Mouse (Mus musculus) myocyte (in vitro differentiated cells): ENCODE data around the gene Skida1.

Experiments used
- CEBPB ChIP-seq: IDR thresholded peaks from 2 replicates; pipeline ENCODE4 v1.6.1; 2011; ENCODE audit warnings: mild to moderate bottlenecking, moderate library complexity; ENCODE audit not compliant: poor library complexity, insufficient read depth, severe bottlenecking
- E2F4 ChIP-seq: IDR thresholded peaks from one replicate; pipeline ENCODE4 v1.6.1; 2011; ENCODE audit warnings: mild to moderate bottlenecking, control low read depth, moderate library complexity; ENCODE audit not compliant: insufficient read depth
- MAX ChIP-seq: IDR thresholded peaks from one replicate; pipeline ENCODE4 v1.6.1; 2011; ENCODE audit warnings: low read depth, mild to moderate bottlenecking, control low read depth
- MYOD1 ChIP-seq, 3 experiments: IDR thresholded peaks; one replicate each; pipeline ENCODE4 v1.6.1; 2011; ENCODE audit warnings: control low read depth in 2 of 3, low read depth in 2 of 3, mild to moderate bottlenecking in 2 of 3, moderate library complexity in 1 of 3; ENCODE audit not compliant: insufficient read length in 2 of 3, control insufficient read depth in 1 of 3
- MYOG ChIP-seq, 3 experiments: IDR thresholded peaks; one replicate each; pipeline ENCODE4 v1.6.1; 2011; ENCODE audit warnings: control low read depth in 2 of 3, low read depth in 2 of 3, mild to moderate bottlenecking in 2 of 3; ENCODE audit not compliant: insufficient read length in 2 of 3, control insufficient read depth in 1 of 3, insufficient read depth in 1 of 3
- POLR2A ChIP-seq: IDR thresholded peaks from one replicate; pipeline ENCODE4 v1.6.1; 2011; ENCODE audit warnings: low read depth, mild to moderate bottlenecking, control low read depth, moderate library complexity; ENCODE audit not compliant: insufficient read length
- POLR2AphosphoS2 ChIP-seq: IDR thresholded peaks from one replicate; pipeline ENCODE4 v1.6.1; 2011; ENCODE audit warnings: low read depth, control low read depth; ENCODE audit not compliant: insufficient read length
- REST ChIP-seq: IDR thresholded peaks from one replicate; pipeline ENCODE4 v1.6.1; 2011; ENCODE audit warnings: mild to moderate bottlenecking, control low read depth, moderate library complexity; ENCODE audit not compliant: insufficient read depth, insufficient read length
- SRF ChIP-seq: IDR thresholded peaks from one replicate; pipeline ENCODE4 v1.6.1; 2011; ENCODE audit warnings: low read depth; ENCODE audit not compliant: control insufficient read depth, insufficient read length
- TCF12 ChIP-seq: IDR thresholded peaks from one replicate; pipeline ENCODE4 v1.6.1; 2011; ENCODE audit warnings: mild to moderate bottlenecking, control low read depth; ENCODE audit not compliant: poor library complexity, insufficient read depth, severe bottlenecking
- TCF3 ChIP-seq: IDR thresholded peaks from one replicate; pipeline ENCODE4 v1.6.1; 2011; ENCODE audit warnings: low read depth, control low read depth; ENCODE audit not compliant: insufficient read length
- USF1 ChIP-seq: IDR thresholded peaks from one replicate; pipeline ENCODE4 v1.6.1; 2011; ENCODE audit warnings: low read depth, mild to moderate bottlenecking, control low read depth, moderate library complexity

DNA sequence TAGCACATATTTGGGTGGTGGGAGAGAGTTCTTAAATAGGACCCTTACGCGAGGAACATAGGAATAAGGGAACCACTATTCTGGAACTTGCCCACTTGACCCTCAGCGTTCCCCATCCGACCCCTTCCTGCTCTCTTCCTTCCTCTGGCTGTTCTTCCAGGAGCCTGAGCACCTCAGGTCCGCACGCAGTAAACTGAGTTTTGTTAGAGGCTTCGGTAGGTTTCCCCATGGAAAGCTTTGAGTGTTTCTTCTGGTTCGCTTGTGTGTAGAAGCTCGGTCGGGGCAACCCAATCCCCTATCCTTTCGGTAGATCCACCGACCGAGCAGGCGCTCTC is 23.1 kb downstream of the Skida1 start:
- TF ChIP-seq TCF3 (no peak), USF1 (no peak), POLR2AphosphoS2 (no peak), MYOG (IDR thresholded peaks at IDR 0.05; ENCODE audit: control insufficient read depth in 1 of 3, insufficient read depth in 1 of 3, insufficient read length in 2 of 3, low read depth in 2 of 3) (no peak), POLR2A (no peak), TCF12 (no peak), REST (no peak), CEBPB (no peak), E2F4 (no peak), MYOD1 (IDR thresholded peaks at IDR 0.05; ENCODE audit: control insufficient read depth in 1 of 3, insufficient read length in 2 of 3, low read depth in 2 of 3) (no peak), SRF (no peak), MAX (no peak)
